Mouse (Mus musculus) kidney, postnatal 4 days (tissue): ENCODE data around the gene H2al1d.
A peak's percentile ranks its signal among the peaks of the same experiment; 100 is the strongest.
"Not testable (repeated sequence)": the region's sequence is repeated elsewhere in the genome, so short reads cannot be mapped to it uniquely, and the experiment has no call there.

Experiments
- DNase-seq, 2 experiments: peaks; one replicate each; pipeline ENCODE4 v3.0.0; 2021; ENCODE audit warnings: mixed read lengths in 2 of 2

H2al1d gene

DNA sequence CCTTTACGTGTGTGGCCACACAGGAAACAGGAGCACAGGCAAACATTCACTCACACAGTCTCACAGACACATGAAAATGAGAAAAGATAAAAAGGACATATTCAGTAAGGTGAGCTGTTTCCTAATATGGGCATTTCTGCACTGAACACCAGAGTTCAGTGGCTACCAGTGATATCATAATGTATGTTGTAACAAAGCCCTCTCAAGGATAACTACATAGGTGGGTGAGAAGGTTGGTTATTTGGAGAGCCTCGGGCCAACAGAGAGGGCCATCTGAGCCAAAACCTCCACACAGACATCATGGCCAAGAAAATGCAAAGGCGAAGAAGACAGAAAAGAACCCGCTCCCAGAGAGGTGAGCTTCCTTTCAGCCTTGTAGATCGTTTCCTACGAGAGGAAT is at the start of gene H2al1d:
H2al1d (plus strand) TSS at position 301 of the 400 bp plus-strand sequence.
- DNase-seq, result not testable (repeated sequence)

- DNase-seq, result peak; percentile 14 to 42
Observed at GRCm38 (mm10) chrX:11264918-11265317, 43.7 kb upstream of the H2al1d start.

GRCm38 (mm10) chrX:11267791-11268190 is 40.8 kb upstream of the H2al1d start:
- DNase-seq, result peak; percentile 45 to 61

DNA sequence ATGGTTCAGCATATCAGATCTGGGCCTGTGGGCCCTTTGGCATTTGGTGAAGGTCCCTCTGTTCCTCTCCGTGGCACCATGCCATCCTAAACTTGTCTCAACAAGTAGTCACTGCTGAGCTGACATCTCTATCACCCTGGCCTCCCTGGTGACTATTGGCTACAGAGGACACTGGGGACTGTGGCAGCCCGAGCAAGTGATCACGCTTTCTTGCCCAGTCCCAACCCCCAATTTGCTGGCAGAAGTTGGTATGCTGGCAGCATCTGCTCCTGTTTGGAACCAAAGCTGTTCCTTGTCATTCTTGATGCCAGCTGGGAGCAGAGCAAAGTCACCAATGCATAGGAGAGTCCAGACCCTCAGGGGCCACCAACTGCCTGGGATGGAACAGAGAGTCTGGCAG is 39.5 kb upstream of the H2al1d start:
- DNase-seq, result no peak

- no peak for DNase-seq
Observed at GRCm38 (mm10) chrX:11273190-11273589, 35.4 kb upstream of the H2al1d start.

DNA sequence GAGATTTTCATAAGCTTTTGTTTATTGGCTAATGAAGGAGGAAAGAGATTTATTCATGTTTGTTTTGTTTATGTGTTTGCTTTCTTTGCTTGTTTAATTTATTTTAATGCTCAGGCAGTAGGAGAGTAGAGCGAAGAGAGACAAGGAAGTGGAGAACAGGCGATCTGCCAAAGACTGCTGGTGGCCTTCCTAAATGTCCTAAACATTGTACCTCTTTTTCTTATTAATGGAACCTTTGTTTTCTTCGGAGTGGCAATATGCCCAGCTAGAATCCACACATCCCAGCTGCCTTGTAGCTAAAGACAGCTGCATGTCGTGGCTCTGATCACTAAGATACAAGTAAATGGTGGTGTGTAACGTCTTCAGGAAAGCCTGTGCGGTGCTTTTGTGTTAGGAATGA is 31.5 kb upstream of the H2al1d start:
- DNase-seq, result no peak

DNA sequence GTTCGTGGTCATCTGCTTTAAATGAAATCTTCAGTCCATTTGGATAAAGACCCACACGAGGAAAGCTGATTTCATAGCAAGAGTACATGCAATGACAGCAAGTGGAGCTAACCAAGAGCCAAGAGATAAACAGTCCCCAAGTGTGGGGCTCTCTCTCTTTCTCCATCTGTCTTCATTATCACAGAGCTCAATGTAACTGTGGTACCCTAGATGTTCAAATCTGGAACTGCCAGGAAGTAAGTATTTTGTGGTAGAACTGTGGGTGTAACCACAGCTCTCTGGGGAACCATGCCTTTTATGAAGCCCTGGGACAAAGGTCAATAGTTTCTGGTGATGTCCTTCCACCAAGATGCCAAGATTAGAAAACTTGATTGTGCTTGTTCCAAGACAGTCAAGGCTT is 27.9 kb upstream of the H2al1d start:
- DNase-seq, result no peak

GRCm38 (mm10) chrX:11288306-11288882 is 20.2 kb upstream of the H2al1d start:
- DNase-seq, result peak in 1 of 2 experiments; percentile 23

DNA sequence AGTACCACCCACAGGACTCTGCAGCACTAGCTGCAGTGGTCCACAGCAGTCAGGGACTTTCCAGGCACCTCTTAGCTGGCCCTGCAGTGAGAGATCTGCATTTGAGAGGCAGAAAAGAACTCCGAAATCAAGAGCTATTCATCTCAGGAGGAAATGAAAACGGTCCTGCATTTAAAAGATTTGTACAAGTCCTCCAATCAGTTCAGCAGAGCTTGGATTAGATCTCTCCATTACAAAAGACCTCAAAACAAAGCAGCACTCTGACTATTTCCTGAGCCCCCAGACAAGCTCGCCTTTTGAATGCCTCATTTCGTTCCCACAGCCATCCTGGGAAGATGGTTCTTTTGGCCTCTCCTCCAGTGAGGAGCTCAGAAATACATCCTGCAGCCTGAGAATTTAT is 19.4 kb upstream of the H2al1d start:
- DNase-seq, result no peak

GRCm38 (mm10) chrX:11298957-11299356 is 9.7 kb upstream of the H2al1d start, which contains the start of gene H2al1a:
Gene H2al1a, plus strand, starts transcription at chrX:11299257.
- DNase-seq, result not testable (repeated sequence)

GRCm38 (mm10) chrX:11302132-11302531 is 6.5 kb upstream of the H2al1d start, which contains the start of gene H2al1b:
Gene H2al1b, plus strand, starts transcription at chrX:11302432.
- DNase-seq, result not testable (repeated sequence)

DNA sequence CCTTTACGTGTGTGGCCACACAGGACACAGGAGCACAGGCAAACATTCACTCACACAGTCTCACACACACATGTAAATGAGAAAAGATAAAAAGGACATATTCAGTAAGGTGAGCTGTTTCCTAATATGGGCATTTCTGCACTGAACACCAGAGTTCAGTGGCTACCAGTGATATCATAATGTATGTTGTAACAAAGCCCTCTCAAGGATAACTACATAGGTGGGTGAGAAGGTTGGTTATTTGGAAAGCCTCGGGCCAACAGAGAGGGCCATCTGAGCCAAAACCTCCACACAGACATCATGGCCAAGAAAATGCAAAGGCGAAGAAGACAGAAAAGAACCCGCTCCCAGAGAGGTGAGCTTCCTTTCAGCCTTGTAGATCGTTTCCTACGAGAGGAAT is 3.3 kb upstream of the H2al1d start, which contains the start of gene H2al1c:
H2al1c (plus strand) TSS at position 301 of the 400 bp plus-strand sequence.
- not testable (repeated sequence) for DNase-seq

GRCm38 (mm10) chrX:11311634-11312033 is 3.0 kb downstream of the H2al1d start, which contains the start of gene H2al1e:
Gene H2al1e, plus strand, starts transcription at chrX:11311934.
- DNase-seq, result not testable (repeated sequence)

DNA sequence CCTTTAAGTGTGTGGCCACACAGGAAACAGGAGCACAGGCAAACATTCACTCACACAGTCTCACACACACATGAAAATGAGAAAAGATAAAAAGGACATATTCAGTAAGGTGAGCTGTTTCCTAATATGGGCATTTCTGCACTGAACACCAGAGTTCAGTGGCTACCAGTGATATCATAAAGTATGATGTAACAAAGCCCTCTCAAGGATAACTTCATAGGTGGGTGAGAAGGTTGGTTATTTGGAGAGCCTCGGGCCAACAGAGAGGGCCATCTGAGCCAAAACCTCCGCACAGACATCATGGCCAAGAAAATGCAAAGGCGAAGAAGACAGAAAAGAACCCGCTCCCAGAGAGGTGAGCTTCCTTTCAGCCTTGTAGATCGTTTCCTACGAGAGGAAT is 6.2 kb downstream of the H2al1d start, which contains the start of gene H2al1f:
H2al1f (plus strand) TSS at position 301 of the 400 bp plus-strand sequence.
- not testable (repeated sequence) for DNase-seq

DNA sequence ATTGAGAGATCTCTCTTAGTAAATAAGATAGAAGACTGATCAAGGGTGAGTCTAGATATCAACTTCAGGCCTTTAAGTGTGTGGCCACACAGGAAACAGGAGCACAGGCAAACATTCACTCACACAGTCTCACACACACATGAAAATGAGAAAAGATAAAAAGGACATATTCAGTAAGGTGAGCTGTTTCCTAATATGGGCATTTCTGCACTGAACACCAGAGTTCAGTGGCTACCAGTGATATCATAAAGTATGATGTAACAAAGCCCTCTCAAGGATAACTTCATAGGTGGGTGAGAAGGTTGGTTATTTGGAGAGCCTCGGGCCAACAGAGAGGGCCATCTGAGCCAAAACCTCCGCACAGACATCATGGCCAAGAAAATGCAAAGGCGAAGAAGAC is 9.3 kb downstream of the H2al1d start, which contains the start of gene H2al1g:
H2al1g (plus strand) TSS at position 301 of the 400 bp plus-strand sequence.
- not testable (repeated sequence) for DNase-seq

DNA sequence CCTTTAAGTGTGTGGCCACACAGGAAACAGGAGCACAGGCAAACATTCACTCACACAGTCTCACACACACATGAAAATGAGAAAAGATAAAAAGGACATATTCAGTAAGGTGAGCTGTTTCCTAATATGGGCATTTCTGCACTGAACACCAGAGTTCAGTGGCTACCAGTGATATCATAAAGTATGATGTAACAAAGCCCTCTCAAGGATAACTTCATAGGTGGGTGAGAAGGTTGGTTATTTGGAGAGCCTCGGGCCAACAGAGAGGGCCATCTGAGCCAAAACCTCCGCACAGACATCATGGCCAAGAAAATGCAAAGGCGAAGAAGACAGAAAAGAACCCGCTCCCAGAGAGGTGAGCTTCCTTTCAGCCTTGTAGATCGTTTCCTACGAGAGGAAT is 12.6 kb downstream of the H2al1d start, which contains the start of gene H2al1h:
H2al1h (plus strand) TSS at position 301 of the 400 bp plus-strand sequence.
- DNase-seq, result not testable (repeated sequence)

- not testable (repeated sequence) for DNase-seq
Observed at GRCm38 (mm10) chrX:11324359-11324758, 15.7 kb downstream of the H2al1d start, which contains the start of gene H2al1i. Gene H2al1i, plus strand, starts transcription at chrX:11324659.

- DNase-seq, result not testable (repeated sequence)
Observed at GRCm38 (mm10) chrX:11327522-11327921, 18.9 kb downstream of the H2al1d start, which contains the start of gene H2al1j. Gene H2al1j, plus strand, starts transcription at chrX:11327822.

DNA sequence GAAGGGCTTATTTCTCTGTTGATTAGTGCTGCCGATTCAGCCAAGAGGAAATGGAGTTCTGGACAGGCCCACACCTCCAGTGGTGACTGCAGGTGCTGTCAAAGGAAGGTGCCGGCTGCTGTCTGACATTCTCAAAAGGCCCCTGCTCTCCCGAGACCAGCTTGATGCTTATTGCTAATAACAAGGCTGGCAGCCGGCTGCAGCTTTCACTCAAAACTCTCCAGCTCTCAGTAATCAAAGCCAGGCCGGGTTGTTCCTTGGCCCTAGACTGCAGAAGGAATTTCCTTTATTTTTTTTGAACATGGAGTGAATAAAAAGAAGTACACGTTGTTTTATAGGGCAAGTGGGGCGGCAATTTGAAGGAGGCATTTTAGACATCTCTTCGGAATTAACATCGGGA is 37.1 kb downstream of the H2al1d start:
- DNase-seq, result no peak

DNA sequence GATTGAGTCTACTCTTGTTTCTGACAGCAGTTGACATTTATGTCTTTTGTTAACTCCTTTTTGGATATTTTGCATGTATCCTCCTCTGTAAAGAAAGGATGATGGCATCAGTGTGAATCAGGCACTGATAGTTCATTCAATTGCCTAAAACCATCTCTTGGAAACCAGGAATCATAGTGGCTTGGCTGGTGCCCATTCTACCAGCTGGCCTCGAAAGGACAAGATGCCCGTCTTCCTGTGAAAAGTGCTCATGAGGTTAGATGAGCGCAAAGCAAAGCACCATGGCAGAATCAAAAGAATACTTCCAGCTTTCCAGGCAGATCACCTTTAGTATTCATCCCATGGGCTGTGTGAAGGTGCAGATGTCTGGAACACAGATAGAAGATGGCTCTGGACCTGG is 38.1 kb downstream of the H2al1d start:
- DNase-seq, result no peak
